Mouse (Mus musculus) G1E (cell line): ENCODE measurements around the gene Glb1.

ENCODE experiments used
- CTCF ChIP-seq: IDR thresholded peaks from 2 replicates; pipeline ENCODE4 v1.5.1; 2012; ENCODE audit warnings: low read depth, low read length, inconsistent platforms, mixed read lengths
- GATA1 ChIP-seq: IDR thresholded peaks from 2 replicates; pipeline ENCODE4 v1.6.1; 2012; ENCODE audit warnings: borderline replicate concordance, low read length, inconsistent platforms, mixed read lengths
- POLR2AphosphoS5 ChIP-seq: IDR thresholded peaks from 2 replicates; pipeline ENCODE4 v1.6.1; 2012; ENCODE audit warnings: low read depth, low read length, inconsistent platforms; ENCODE audit not compliant: insufficient replicate concordance
- TAL1 ChIP-seq: conservative IDR thresholded peaks from 2 replicates; pipeline ENCODE4 v1.6.1; 2012; ENCODE audit warnings: low read depth, low read length, inconsistent platforms, mixed read lengths

DNA sequence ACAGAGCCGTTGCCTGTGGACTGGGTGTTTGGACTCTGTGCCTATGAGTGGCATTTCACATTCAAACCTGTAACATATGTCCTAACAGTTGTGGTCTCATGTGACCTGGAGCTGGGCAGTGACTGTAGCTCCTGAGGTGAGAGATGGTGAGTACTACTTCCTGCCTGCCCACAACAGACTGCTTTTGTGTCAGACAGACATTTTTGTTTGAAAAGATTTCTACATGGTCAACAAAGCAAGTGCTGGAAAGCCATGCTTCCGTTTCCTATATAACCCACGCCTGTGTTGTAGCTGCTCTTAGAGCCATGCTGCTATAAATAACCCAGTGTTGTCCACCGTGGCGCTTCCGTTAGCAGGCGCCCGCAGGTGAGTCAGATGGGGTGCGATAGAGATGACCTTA lies 11.5 kb downstream of the Glb1 start:
- TF ChIP-seq CTCF = no peak
- no peak for TF ChIP-seq GATA1
- TF ChIP-seq TAL1 = no peak
- TF ChIP-seq POLR2AphosphoS5 = no peak
